In genomic region chr7:139077283-139077682, GRCm38 (mm10) we compare ENCODE assay signal across 9 mouse cellular contexts. TPM values are rescaled to one million over a fixed set of nuclear protein-coding genes. Genes with fewer than 3 reads are reported as not detected.
DNase-seq lines count a peak whose midpoint lies in the region; ATAC-seq and TF ChIP-seq lines count a peak whose summit lies in the region.
"Had no signal": no experiment of that assay in that cellular context is flagged by ENCODE, and none has a peak within 500 bp of the region (broad histone marks: within the 10 kb centered on the region; RNA-seq: fewer than 3 reads in every experiment).

No protein-coding gene starts in this region.

- H3K4me1 ChIP-seq in forebrain, embryonic 13.5 days = peaks cover 58% of the 10 kb centered on the region
- H3K4me1 ChIP-seq in limb, embryonic 14.5 days (ENCODE audit: control insufficient read depth, insufficient read depth, low read length) = peaks cover 19% of the 10 kb centered on the region
- H3K4me1 ChIP-seq in stomach, embryonic 15.5 days = peaks cover 16% of the 10 kb centered on the region; the same call in 1 of the 2 replicates
- H3K4me1 ChIP-seq: megakaryocyte, embryonic 14.5 days had no signal

- no peak for TF ChIP-seq POLR2A in limb, embryonic 14.5 days (IDR thresholded peaks at IDR 0.05; ENCODE audit: borderline replicate concordance, extremely low read depth, insufficient read depth, insufficient read length)

- H3K27ac ChIP-seq in forebrain, embryonic 13.5 days = peak overlapping the region; percentile 57
- no peak overlapping the region for H3K27ac ChIP-seq in limb, embryonic 14.5 days (replicated peaks; ENCODE audit: low read depth, low read length)
- H3K27ac ChIP-seq in stomach, embryonic 15.5 days = peak overlapping the region; percentile 26; the same call in 1 of the 2 replicates

- H3K27me3 ChIP-seq in forebrain, embryonic 13.5 days = peaks cover 10% of the 10 kb centered on the region; the same call in 1 of the 2 replicates
- H3K27me3 ChIP-seq in limb, embryonic 14.5 days (ENCODE audit: control insufficient read depth, insufficient read depth, low read length) = no peaks in the 10 kb centered on the region
- no peaks in the 10 kb centered on the region for H3K27me3 ChIP-seq in stomach, embryonic 15.5 days (replicated peaks)

- no peaks in the 10 kb centered on the region for H3K36me3 ChIP-seq in forebrain, embryonic 13.5 days (ENCODE audit: poor library complexity, severe bottlenecking)
- no peaks in the 10 kb centered on the region for H3K36me3 ChIP-seq in limb, embryonic 14.5 days (ENCODE audit: control insufficient read depth, insufficient read depth, low read length)
- H3K36me3 ChIP-seq in stomach, embryonic 15.5 days = no peaks in the 10 kb centered on the region

- peak; percentile 69 for DNase-seq in left cerebral cortex, postnatal 4 days
- DNase-seq in left cerebral cortex, adult 18-20 months (ENCODE audit: low spot score in 2 of 2) = no peak
- peak; percentile 20 for DNase-seq in limb, embryonic 14.5 days (ENCODE audit: low spot score)
- DNase-seq in testis, postnatal 10 days (ENCODE audit: low spot score) = no peak
- DNase-seq in kidney, postnatal 36 days = no peak
- no peak for DNase-seq in layer of hippocampus, postnatal 10 days (ENCODE audit: low spot score in 2 of 2)

- peak; percentile 22; the same call in 1 of the 2 replicates for ATAC-seq in forebrain, embryonic 13.5 days
- ATAC-seq in limb, embryonic 14.5 days (ENCODE audit: low FRiP score, low read depth) = peak; percentile 73
- peak; percentile 58; the same call in 1 of the 2 replicates for ATAC-seq in stomach, embryonic 15.5 days (ENCODE audit: insufficient read depth, low FRiP score, low read depth)

- no peak overlapping the region for H3K4me3 ChIP-seq in forebrain, embryonic 13.5 days
- H3K4me3 ChIP-seq in limb, embryonic 14.5 days (replicated peaks; ENCODE audit: low read length) = no peak overlapping the region
- H3K4me3 ChIP-seq in stomach, embryonic 15.5 days (replicated peaks) = no peak overlapping the region
- H3K4me3 ChIP-seq: megakaryocyte, embryonic 14.5 days had no signal

- WGBS in forebrain, embryonic 13.5 days = 9% methylated on average over 7 of the region's 7 CpGs
- WGBS in limb, embryonic 14.5 days = 15% methylated on average over 7 of the region's 7 CpGs
- WGBS in stomach, embryonic 15.5 days = 14% methylated on average over 7 of the region's 7 CpGs

- intact Hi-C loops in left cerebral cortex, postnatal 4 days (cut with DNase I) = no loop called here

- H3K9me3 ChIP-seq in forebrain, embryonic 13.5 days (replicated peaks) = no peaks in the 10 kb centered on the region
- H3K9me3 ChIP-seq in limb, embryonic 14.5 days (ENCODE audit: control insufficient read depth, low read length) = no peaks in the 10 kb centered on the region
- H3K9me3 ChIP-seq in stomach, embryonic 15.5 days = no peaks in the 10 kb centered on the region

- H3K9ac ChIP-seq in forebrain, embryonic 13.5 days = no peak overlapping the region
- no peak overlapping the region for H3K9ac ChIP-seq in limb, embryonic 14.5 days (ENCODE audit: low read depth, low read length, severe bottlenecking)
- H3K9ac ChIP-seq in stomach, embryonic 15.5 days = no peak overlapping the region

- H3K4me2 ChIP-seq in forebrain, embryonic 13.5 days = peak overlapping the region; percentile 8; the same call in 1 of the 2 replicates
- no peak overlapping the region for H3K4me2 ChIP-seq in limb, embryonic 14.5 days (replicated peaks; ENCODE audit: low read depth, low read length, severe bottlenecking)
- no peak overlapping the region for H3K4me2 ChIP-seq in stomach, embryonic 15.5 days

RNA-seq across cellular contexts. Expression of gene Dpysl4, which starts 8.5 kb away (rescaled TPM):
- 100 to 1,000 TPM; 101 to 108 TPM for total RNA-seq in left cerebral cortex, postnatal 4 days (2021)
- 10 to 100 TPM; 41.8 to 46.8 TPM for total RNA-seq in left cerebral cortex, adult 18-20 months (2021)
- polyA plus RNA-seq in forebrain, embryonic 13.5 days (2015; fragmentation: Nextera tagmentation; extraction: Ambion mirVana) = 106 and 141 TPM in 2 replicates
- 26.4 and 30.5 TPM in 2 replicates for polyA plus RNA-seq in limb, embryonic 14.5 days (2012; rRNA removed)
- polyA plus RNA-seq in limb, embryonic 14.5 days (2014; fragmentation: Nextera tagmentation; extraction: Ambion mirVana) = 19.3 and 21.6 TPM in 2 replicates
- polyA plus RNA-seq in stomach, embryonic 15.5 days (2015; fragmentation: Nextera tagmentation; extraction: Ambion mirVana) = 14.3 and 14.7 TPM in 2 replicates
- total RNA-seq in layer of hippocampus, postnatal 10 days (2021) = 100 to 1,000 TPM; 117 to 125 TPM

Comparison
In these comparisons a context has a peak if more than half of its experiments do, and no peak if none do; other contexts are left out.
1. DNase-seq: peak in left cerebral cortex, postnatal 4 days (single experiment) and limb, embryonic 14.5 days (single experiment); none in left cerebral cortex, adult 18-20 months (0 of 2), testis, postnatal 10 days (single experiment), kidney, postnatal 36 days (0 of 2) and layer of hippocampus, postnatal 10 days (0 of 2).
2. ATAC-seq: peak in every context shown above with its lines; median percentile 73 in limb, embryonic 14.5 days; 58 in stomach, embryonic 15.5 days; 22 in forebrain, embryonic 13.5 days.